Mouse (Mus musculus) CD4-positive naive resting alpha-beta T cell, adult 76 days (primary cell): ENCODE measurements around the gene Bst2. TPM values are rescaled to one million over a fixed set of nuclear protein-coding genes. Genes with fewer than 3 reads are reported as not detected.

Experiments used
- total RNA-seq: library from RNA; stranded (reverse); gene quantifications from one replicate; pipeline ENCODE4 v1.2.4, GENCODE M21; 2023

Bst2 gene
- 56.4 TPM for total RNA-seq

GRCm38 (mm10) chr8:71537028-71537867, at the start of gene Bst2:
Gene Bst2, minus strand, starts transcription at chr8:71537456.

GRCm38 (mm10) chr8:71568387-71568937, 31.2 kb upstream of the Bst2 start, which contains the start of gene Slc27a1:
Gene Slc27a1, plus strand, starts transcription at chr8:71568882.

GRCm38 (mm10) chr8:71566501-71566900, 29.2 kb upstream of the Bst2 start, which contains the start of gene Nxnl1:
Gene Nxnl1, minus strand, starts transcription at chr8:71566601.

GRCm38 (mm10) chr8:71558071-71558957, 21.1 kb upstream of the Bst2 start, which contains the start of gene Tmem221:
Gene Tmem221, minus strand, starts transcription at chr8:71558871.

GRCm38 (mm10) chr8:71542632-71543343, 5.5 kb upstream of the Bst2 start, which contains the start of gene Mvb12a:
Gene Mvb12a, plus strand, starts transcription at chr8:71542922.

GRCm38 (mm10) chr8:71525226-71526050, 11.8 kb downstream of the Bst2 start, which contains the start of gene Ccdc194:
Gene Ccdc194, minus strand, starts transcription at chr8:71525711.

GRCm38 (mm10) chr8:71511644-71512043, 25.6 kb downstream of the Bst2 start, which contains the start of gene Plvap:
Gene Plvap, minus strand, starts transcription at chr8:71511752.

GRCm38 (mm10) chr8:71487691-71488445, 49.4 kb downstream of the Bst2 start, which contains the start of gene Gtpbp3:
Gene Gtpbp3, plus strand, starts transcription at chr8:71488103.

GRCm38 (mm10) chr8:71485142-71486135, 51.8 kb downstream of the Bst2 start, which contains the start of gene Ano8:
Gene Ano8, minus strand, starts transcription at chr8:71485963.

Other genes starting within 250 kb of the Bst2 start
- 304 TPM for gene Use1, start 170.6 kb downstream of the Bst2 start, total RNA-seq
- gene Ocel1, start 166.2 kb downstream of the Bst2 start, total RNA-seq = 23.7 TPM
- 5.0 TPM for gene Nr2f6, start 155.5 kb downstream of the Bst2 start, total RNA-seq
- not detected for gene Ushbp1, start 141.7 kb downstream of the Bst2 start, total RNA-seq
- 93.6 TPM for gene Babam1, start 140.6 kb downstream of the Bst2 start, total RNA-seq
- gene Ankle1, start 131.4 kb downstream of the Bst2 start, total RNA-seq = 1.3 TPM
- gene Abhd8, start 73.8 kb downstream of the Bst2 start, total RNA-seq = 80.8 TPM
- 20.2 TPM for gene Mrpl34, start 72.5 kb downstream of the Bst2 start, total RNA-seq
- 104 TPM for gene Dda1, start 68.3 kb downstream of the Bst2 start, total RNA-seq
- 20.5 TPM for gene Ano8, start 51.5 kb downstream of the Bst2 start, total RNA-seq
- 10.3 TPM for gene Gtpbp3, start 49.4 kb downstream of the Bst2 start, total RNA-seq
- 0.56 TPM for gene Plvap, start 25.7 kb downstream of the Bst2 start, total RNA-seq
- gene Ccdc194, start 11.7 kb downstream of the Bst2 start, total RNA-seq = not detected
- gene Mvb12a, start 5.5 kb upstream of the Bst2 start, total RNA-seq = 27.1 TPM
- 1.2 TPM for gene Tmem221, start 21.4 kb upstream of the Bst2 start, total RNA-seq
- gene Nxnl1, start 29.1 kb upstream of the Bst2 start, total RNA-seq = not detected
- 5.5 TPM for gene Slc27a1, start 31.4 kb upstream of the Bst2 start, total RNA-seq
- 49.5 TPM for gene Pgls, start 54.7 kb upstream of the Bst2 start, total RNA-seq
- gene Fam129c, start 60.2 kb upstream of the Bst2 start, total RNA-seq = 13.7 TPM
- 42.5 TPM for gene Colgalt1, start 73.5 kb upstream of the Bst2 start, total RNA-seq
- gene Unc13a, start 134.3 kb upstream of the Bst2 start, total RNA-seq = 0.53 TPM
- gene Jak3, start 138.8 kb upstream of the Bst2 start, total RNA-seq = 72.0 TPM
- gene Insl3, start 151.8 kb upstream of the Bst2 start, total RNA-seq = 50.8 TPM
- 0.53 TPM for gene B3gnt3, start 164.3 kb upstream of the Bst2 start, total RNA-seq
- gene Fcho1, start 188.3 kb upstream of the Bst2 start, total RNA-seq = 99.7 TPM